Mouse (Mus musculus): Measurements from ENCODE around the gene Ppp2r1b. TPM values are rescaled to one million over a fixed set of nuclear protein-coding genes. Genes with fewer than 3 reads are reported as not detected.

Ppp2r1b gene
- polyA plus RNA-seq, 1 experiment from 2014 or later, result 72.2 TPM

DNA sequence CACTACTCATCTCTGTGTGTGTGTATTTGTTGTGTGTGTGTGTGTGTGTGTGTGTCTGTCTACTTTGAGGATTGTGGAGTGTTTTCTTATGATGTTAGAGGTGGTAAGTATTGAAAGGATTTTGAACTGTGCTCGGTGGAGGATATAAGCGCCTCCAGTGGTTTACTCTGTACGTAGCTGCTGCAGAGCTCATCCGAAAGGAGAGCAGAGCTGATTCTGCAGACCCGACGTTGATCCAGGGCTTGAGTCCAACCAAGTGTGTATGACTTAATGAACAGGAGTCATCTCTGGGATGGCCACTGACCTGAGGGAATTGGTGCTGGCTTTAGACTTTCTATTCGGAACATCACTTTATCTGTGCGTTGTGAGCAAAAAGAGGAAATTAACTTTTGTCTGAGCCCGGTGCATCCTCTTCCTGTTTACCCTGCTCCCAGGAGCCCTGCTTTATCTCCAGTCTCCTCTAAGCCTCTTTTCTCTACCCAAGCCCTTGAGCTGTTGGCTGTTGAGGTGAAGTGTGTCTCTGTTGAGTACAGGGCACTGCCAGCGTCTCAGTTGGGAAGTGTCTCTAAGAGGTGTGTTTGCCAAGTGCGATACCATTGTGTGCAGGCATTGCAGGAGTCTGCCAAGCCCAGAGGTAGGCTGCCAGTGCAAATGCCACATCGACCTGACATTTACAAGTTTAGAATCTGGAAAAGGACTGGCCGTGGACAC, 3.9 kb upstream of the Ppp2r1b start:
- 86% methylated on average over 13 of the region's 13 CpGs for WGBS
- H3K27ac ChIP-seq, result no peak overlapping the region
- no peak overlapping the region for H3K4me3 ChIP-seq

DNA sequence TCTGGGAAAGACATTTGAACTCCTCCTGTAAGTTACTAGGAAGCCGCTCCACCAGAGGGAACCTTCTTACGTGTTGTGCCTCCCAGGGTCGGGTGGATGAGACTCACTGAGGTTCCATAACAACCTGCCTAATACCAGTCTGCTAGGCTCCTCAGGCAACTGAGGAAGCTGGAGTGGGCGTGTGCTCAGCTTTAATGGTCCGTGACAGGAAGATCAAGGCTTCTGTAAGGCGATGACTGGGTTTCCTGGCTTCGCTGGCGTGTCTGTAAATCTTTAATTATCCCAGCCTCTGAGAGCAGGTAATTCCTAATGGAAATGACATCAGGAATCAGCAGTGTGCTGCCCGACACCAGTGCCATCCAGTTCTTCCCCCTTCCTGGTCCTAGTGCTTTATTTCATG, 446 bp downstream of the Ppp2r1b start:
- Histone ChIP-seq H3K27me3 (no peaks in the 10 kb centered on the region), H3K4me2 (no peak overlapping the region), H3K9ac (no peak overlapping the region), H3K4me3 (no peak overlapping the region), H3K27ac (no peak overlapping the region), H3K9me3 (no peaks in the 10 kb centered on the region), H3K36me3 (peaks cover 28% of the 10 kb centered on the region), H3K4me1 (peaks cover 12% of the 10 kb centered on the region)
- no peak for ATAC-seq (ENCODE audit: insufficient number of reproducible peaks, insufficient read depth, low FRiP score, low TSS enrichment, low read depth)
- WGBS, result 51% methylated on average over 9 of the region's 9 CpGs

More for the DNA sequence above, 3.9 kb upstream of the Ppp2r1b start:
- Histone ChIP-seq H3K9ac (no peak overlapping the region), H3K27me3 (no peaks in the 10 kb centered on the region), H3K36me3 (peaks cover 36% of the 10 kb centered on the region), H3K9me3 (no peaks in the 10 kb centered on the region), H3K4me1 (no peaks in the 10 kb centered on the region), H3K4me2 (no peak overlapping the region)
- ATAC-seq (ENCODE audit: insufficient number of reproducible peaks, insufficient read depth, low FRiP score, low TSS enrichment, low read depth), result no peak

DNA sequence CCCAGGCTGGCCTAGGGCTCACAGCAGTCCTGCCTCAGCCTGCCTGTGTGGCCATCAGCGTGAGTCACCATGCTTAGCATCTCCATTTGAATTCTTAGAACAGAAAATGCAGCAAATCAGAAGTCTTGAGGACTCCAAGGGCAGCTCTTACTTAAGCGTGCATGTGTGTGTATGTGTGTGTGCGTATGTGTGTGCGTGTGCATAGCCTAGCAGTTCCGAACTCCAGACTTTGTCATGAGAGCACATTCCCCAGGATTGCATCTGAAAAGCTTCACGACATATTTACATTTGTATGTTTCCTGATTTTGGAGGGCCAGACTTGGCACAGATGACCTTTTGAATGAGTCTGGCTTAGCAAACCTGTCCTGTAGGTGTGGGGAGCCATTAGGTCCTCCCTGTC, 2.0 kb downstream of the Ppp2r1b start:
- 86% methylated on average over 6 of the region's 6 CpGs for WGBS
- Histone ChIP-seq H3K4me3 (no peak overlapping the region), H3K27ac (no peak overlapping the region), H3K9ac (no peak overlapping the region), H3K4me1 (peaks cover 19% of the 10 kb centered on the region), H3K27me3 (no peaks in the 10 kb centered on the region), H3K36me3 (peaks cover 28% of the 10 kb centered on the region), H3K9me3 (no peaks in the 10 kb centered on the region), H3K4me2 (no peak overlapping the region)
- no peak for ATAC-seq (ENCODE audit: insufficient number of reproducible peaks, insufficient read depth, low FRiP score, low TSS enrichment, low read depth)

DNA sequence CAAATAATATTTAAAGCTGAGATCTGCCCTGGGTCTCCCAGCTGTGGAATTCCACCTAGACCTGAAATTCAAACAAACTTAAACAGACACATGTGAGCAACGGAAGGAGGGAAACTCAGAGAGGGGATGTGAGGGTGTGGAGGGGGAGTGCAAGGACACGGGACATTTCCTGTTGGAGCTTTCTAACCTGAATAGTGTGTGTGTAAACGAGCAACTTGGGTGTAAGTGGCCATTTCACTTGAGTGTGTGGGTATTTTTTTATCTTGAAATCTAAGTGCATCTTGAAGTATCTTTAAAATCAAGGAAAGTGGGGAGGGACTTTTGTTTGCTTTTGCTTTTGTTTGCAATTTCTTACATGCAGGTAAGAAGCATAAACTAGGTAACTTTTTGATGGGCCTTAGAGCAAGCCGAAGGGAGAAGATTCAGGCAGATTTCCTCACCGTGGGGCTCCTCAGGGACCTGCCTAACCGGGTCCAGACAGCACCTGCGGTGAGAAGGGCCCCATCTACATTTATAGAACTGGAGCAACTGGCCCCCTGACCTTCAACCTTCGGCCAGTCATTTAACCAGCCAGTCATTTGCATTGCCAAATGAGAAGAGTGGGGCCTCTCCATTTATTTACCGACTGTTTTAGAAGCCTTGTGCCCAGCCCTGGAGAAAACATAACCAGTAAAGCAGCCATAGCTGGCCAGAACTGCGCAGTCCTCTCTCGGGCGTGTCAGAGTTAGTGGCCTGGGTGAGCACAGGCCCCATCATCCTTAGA, 2.7 kb downstream of the Ppp2r1b start:
- ATAC-seq (ENCODE audit: insufficient number of reproducible peaks, insufficient read depth, low FRiP score, low TSS enrichment, low read depth), result no peak
- H3K9ac ChIP-seq, result no peak overlapping the region
- no peak overlapping the region for H3K27ac ChIP-seq

DNA sequence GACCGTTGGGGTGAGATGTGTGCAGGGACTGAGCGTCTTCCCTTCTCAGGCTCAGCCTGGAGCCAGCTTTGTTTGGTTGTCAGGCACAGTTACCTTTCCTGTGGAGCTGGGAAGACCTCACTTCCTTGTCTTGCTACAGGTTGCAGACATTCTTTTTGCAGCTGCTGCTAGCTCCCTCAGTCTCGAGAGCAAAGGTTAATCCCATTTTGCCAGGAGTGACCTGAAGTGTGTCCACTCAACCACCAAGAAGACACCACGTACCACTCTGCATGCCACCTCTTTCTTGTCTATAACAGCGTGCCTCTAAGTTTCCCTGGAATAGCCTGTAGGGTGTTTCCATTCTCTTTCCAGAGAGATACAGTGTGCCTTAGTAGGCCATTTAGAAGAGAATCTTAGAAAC, 3.7 kb downstream of the Ppp2r1b start:
- ATAC-seq (ENCODE audit: insufficient number of reproducible peaks, insufficient read depth, low FRiP score, low TSS enrichment, low read depth), result no peak
- 67% methylated on average over 5 of the region's 5 CpGs for WGBS
- no peak overlapping the region for H3K9ac ChIP-seq

More for the DNA sequence above, 2.7 kb downstream of the Ppp2r1b start:
- 59% methylated on average over 12 of the region's 12 CpGs for WGBS
- peaks cover 25% of the 10 kb centered on the region for H3K36me3 ChIP-seq
- H3K27me3 ChIP-seq, result no peaks in the 10 kb centered on the region
- H3K4me3 ChIP-seq, result no peak overlapping the region
- no peak overlapping the region for H3K4me2 ChIP-seq
- peaks cover 25% of the 10 kb centered on the region for H3K4me1 ChIP-seq
- H3K9me3 ChIP-seq, result no peaks in the 10 kb centered on the region

DNA sequence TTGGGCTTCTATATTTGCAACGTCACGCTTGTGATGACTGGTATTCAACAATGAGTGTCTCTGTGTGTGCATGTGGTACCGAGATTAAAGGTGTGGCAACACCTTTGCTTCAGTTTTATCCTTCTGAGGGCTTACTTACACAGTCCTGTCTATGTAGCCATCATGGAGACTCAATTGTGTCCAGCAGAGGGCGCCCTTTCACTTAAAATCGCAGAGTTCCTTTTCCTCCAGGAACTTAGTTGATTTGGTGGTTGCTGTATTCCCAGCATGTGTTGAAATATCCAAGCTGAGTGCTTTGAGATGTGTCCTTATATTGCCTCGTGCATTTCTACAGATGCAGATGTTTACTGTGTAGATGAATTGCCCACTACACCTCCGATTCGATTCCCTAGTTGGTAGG, 4.1 kb downstream of the Ppp2r1b start:
- Histone ChIP-seq H3K27ac (no peak overlapping the region), H3K27me3 (no peaks in the 10 kb centered on the region), H3K9ac (no peak overlapping the region), H3K4me3 (no peak overlapping the region), H3K36me3 (peaks cover 14% of the 10 kb centered on the region), H3K9me3 (no peaks in the 10 kb centered on the region), H3K4me1 (peaks cover 34% of the 10 kb centered on the region), H3K4me2 (no peak overlapping the region)
- WGBS, result 21% methylated on average over 8 of the region's 8 CpGs
- ATAC-seq (ENCODE audit: insufficient number of reproducible peaks, insufficient read depth, low FRiP score, low TSS enrichment, low read depth), result no peak

More for the DNA sequence above, 3.7 kb downstream of the Ppp2r1b start:
- Histone ChIP-seq H3K27ac (no peak overlapping the region), H3K36me3 (peaks cover 17% of the 10 kb centered on the region), H3K4me3 (no peak overlapping the region), H3K4me1 (peaks cover 30% of the 10 kb centered on the region), H3K9me3 (no peaks in the 10 kb centered on the region), H3K27me3 (no peaks in the 10 kb centered on the region), H3K4me2 (no peak overlapping the region)

DNA sequence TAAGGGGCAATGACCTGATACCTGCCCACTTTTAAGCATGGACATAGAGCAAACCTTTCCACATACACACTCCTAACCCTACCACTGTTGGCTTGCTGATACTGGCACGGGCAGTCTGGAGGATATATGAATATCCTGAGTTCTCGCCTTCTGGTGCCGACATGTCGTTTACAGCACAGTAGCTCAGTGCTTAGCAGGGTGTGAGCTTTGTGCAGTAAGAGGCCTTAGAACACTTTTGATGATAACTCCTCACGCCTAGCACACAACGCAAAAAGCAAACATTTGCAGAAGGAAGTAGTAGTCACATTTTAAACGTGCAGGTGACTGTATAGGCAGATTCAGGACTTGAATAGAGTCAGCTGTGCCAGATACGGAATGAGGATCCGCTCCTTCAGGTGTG, 4.7 kb downstream of the Ppp2r1b start:
- H3K9ac ChIP-seq, result no peak overlapping the region
- H3K4me1 ChIP-seq, result peaks cover 38% of the 10 kb centered on the region
- no peak overlapping the region for H3K27ac ChIP-seq
- 71% methylated on average over 9 of the region's 9 CpGs for WGBS
- H3K9me3 ChIP-seq, result no peaks in the 10 kb centered on the region
- peaks cover 9% of the 10 kb centered on the region for H3K36me3 ChIP-seq
- H3K4me3 ChIP-seq, result no peak overlapping the region
- H3K27me3 ChIP-seq, result no peaks in the 10 kb centered on the region
- no peak for ATAC-seq (ENCODE audit: insufficient number of reproducible peaks, insufficient read depth, low FRiP score, low TSS enrichment, low read depth)
- H3K4me2 ChIP-seq, result peak overlapping the region; percentile 47

DNA sequence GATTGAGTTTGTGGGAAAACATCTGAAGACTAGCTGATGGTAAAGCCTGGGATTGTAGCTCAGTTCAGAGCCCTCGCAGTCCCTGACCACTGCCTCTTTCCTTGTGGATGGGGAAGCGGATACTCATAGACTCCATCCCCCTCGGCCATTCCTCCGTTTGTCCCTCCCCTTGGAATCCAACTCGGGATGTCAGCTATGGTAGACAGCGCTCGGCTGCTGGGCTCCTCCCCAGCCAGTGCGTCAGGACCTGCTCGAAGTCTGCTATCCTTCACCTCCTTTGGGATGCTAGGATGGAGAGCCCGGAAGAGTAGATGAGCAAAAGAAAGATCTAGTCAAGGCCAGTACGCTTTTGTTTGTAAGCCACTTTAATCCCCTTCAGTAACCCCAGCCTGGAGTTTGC, 5.2 kb downstream of the Ppp2r1b start:
- ATAC-seq (ENCODE audit: insufficient number of reproducible peaks, insufficient read depth, low FRiP score, low TSS enrichment, low read depth), result no peak
- Histone ChIP-seq H3K36me3 (0 out of 2 replicates have a peak, but pooled peaks cover 4% of the 10 kb centered on the region), H3K27ac (peak overlapping the region; percentile 60; the same call in 1 of the 2 replicates), H3K9me3 (no peaks in the 10 kb centered on the region), H3K27me3 (no peaks in the 10 kb centered on the region), H3K4me2 (peak overlapping the region; percentile 47), H3K4me1 (peaks cover 38% of the 10 kb centered on the region), H3K9ac (peak overlapping the region; percentile 46), H3K4me3 (0 out of 2 replicates have a peak overlapping the region, but pooled peaks have one; percentile 6)
- 17% methylated on average over 11 of the region's 11 CpGs for WGBS

DNA sequence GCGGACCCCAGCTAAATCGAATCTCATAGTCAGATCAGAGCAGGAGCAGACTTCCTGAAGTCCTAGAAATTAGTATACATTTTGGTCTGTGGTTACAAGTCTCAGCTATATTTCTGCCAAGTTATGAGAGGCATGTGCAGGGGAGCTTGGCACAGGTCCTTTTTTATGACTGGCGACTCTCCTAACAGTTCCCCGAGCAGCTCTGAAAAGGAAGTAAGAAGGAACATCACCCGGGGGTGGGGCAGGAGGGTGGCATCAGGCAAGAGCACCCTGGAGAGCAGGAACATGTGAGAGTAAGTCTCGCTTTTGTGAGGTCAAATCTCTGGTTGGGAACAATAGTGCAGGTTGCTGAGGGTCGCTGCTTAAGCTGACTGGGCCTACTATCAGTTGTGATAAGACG, 5.6 kb downstream of the Ppp2r1b start:
- Histone ChIP-seq H3K9me3 (no peaks in the 10 kb centered on the region), H3K27ac (peak overlapping the region; percentile 60; the same call in 1 of the 2 replicates), H3K4me2 (peak overlapping the region; percentile 47), H3K4me1 (peaks cover 38% of the 10 kb centered on the region), H3K4me3 (0 out of 2 replicates have a peak overlapping the region, but pooled peaks have one; percentile 6), H3K27me3 (no peaks in the 10 kb centered on the region), H3K36me3 (no peaks in the 10 kb centered on the region), H3K9ac (peak overlapping the region; percentile 46)
- WGBS, result 43% methylated on average over 8 of the region's 8 CpGs
- ATAC-seq (ENCODE audit: insufficient number of reproducible peaks, insufficient read depth, low FRiP score, low TSS enrichment, low read depth), result no peak

DNA sequence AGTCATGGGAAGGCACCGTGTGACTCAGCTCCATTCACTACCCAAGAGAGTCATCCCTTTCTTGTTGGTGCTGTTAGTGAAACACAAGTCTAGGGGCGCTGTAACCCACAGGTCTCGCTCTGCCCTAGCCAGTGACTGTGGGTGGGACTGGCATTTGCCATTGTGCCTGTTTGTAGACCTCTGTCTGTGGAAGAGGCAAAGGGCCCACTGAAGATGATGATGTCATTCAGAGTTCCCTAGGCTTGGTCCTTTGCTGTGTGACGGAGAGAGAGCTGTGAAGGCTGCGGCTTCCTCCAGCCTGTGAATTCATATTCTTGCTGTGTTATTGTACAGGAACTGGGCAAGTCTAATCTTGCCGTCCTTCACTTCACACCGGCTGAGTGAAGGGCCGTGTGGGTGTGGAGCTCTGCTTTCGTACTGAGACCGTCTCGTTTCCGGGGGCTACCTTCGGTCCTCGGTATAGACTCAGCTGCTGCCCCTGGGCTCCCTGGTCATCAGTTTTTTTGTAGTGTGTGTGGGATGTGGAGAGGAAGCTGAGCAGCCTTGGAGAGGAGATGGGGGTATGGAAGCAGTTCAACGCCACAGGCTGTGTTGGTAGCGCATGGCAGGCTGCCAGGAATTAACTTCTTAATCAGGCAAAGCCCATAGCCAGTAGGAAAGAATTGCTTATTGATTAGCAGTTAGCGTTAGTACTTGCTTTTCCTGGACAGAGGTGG, 7.7 kb downstream of the Ppp2r1b start:
- H3K4me3 ChIP-seq, result no peak overlapping the region
- no peak for ATAC-seq (ENCODE audit: insufficient number of reproducible peaks, insufficient read depth, low FRiP score, low TSS enrichment, low read depth)
- H3K27ac ChIP-seq, result peak overlapping the region; percentile 55
- H3K9me3 ChIP-seq, result no peaks in the 10 kb centered on the region
- H3K4me2 ChIP-seq, result peak overlapping the region; percentile 38
- WGBS, result 64% methylated on average over 17 of the region's 17 CpGs
- no peak overlapping the region for H3K9ac ChIP-seq
- peaks cover 44% of the 10 kb centered on the region for H3K4me1 ChIP-seq
- no peaks in the 10 kb centered on the region for H3K36me3 ChIP-seq
- H3K27me3 ChIP-seq, result no peaks in the 10 kb centered on the region

DNA sequence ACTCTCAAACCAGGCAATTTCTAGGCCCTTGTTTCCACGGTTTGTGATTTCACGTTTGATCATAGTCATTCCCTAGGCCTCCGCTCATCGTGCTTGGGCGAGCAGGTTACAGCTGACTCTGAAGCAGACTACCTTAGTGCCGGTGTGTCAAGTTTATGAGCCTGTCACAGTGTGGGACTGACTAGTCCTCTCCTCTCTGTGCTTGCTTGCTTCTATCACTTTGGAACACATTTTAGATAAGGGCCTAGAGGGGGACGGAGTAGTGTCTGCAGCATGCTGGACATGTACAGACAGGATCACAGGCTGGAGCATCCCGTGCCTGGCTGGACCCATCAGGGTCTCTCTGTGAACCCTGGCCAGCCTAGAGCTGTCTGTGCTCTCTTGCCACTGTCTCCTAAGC, 9.3 kb downstream of the Ppp2r1b start:
- Histone ChIP-seq H3K4me1 (peaks cover 48% of the 10 kb centered on the region), H3K9ac (no peak overlapping the region), H3K27me3 (no peaks in the 10 kb centered on the region), H3K9me3 (no peaks in the 10 kb centered on the region), H3K4me3 (no peak overlapping the region), H3K36me3 (peaks cover 3% of the 10 kb centered on the region), H3K27ac (no peak overlapping the region), H3K4me2 (no peak overlapping the region)
- WGBS, result 68% methylated on average over 8 of the region's 8 CpGs
- no peak for ATAC-seq (ENCODE audit: insufficient number of reproducible peaks, insufficient read depth, low FRiP score, low TSS enrichment, low read depth)
